Mouse (Mus musculus): Measurements from ENCODE around the gene Fbxl15. TPM values are rescaled to one million over a fixed set of nuclear protein-coding genes. Genes with fewer than 3 reads are reported as not detected.

Fbxl15 gene
- polyA plus RNA-seq, 1 experiment from 2014 or later, result 55.6 TPM

- no peaks in the 10 kb centered on the region for H3K36me3 ChIP-seq (ENCODE audit: control insufficient read depth, insufficient read depth, low read length)
- H3K4me2 ChIP-seq (ENCODE audit: low read length), result peak within 1 kb of the TSS; percentile 96
- peak within 1 kb of the TSS; percentile 74 for H3K9ac ChIP-seq (ENCODE audit: low read depth, low read length)
- peak within 1 kb of the TSS; percentile 53 for H3K4me3 ChIP-seq (ENCODE audit: low read length)
- H3K9me3 ChIP-seq (ENCODE audit: control insufficient read depth, low read length), result no peaks in the 10 kb centered on the region
- H3K27ac ChIP-seq (ENCODE audit: low read depth, low read length), result peak within 1 kb of the TSS; percentile 83
- peaks cover 17% of the 10 kb centered on the region for H3K4me1 ChIP-seq (ENCODE audit: control insufficient read depth, insufficient read depth, low read depth, low read length)
- peak; percentile 90 for ATAC-seq
- under 1% methylated on average over 31 of the region's 31 CpGs for WGBS
- H3K27me3 ChIP-seq (replicated peaks; ENCODE audit: control insufficient read depth, insufficient read depth, low read length), result no peaks in the 10 kb centered on the region
Observed at GRCm38 (mm10) chr19:46338331-46338936, 10.4 kb downstream of the Fbxl15 start, which contains the start of gene Cuedc2. Gene Cuedc2, minus strand, starts transcription at chr19:46338702.

DNA sequence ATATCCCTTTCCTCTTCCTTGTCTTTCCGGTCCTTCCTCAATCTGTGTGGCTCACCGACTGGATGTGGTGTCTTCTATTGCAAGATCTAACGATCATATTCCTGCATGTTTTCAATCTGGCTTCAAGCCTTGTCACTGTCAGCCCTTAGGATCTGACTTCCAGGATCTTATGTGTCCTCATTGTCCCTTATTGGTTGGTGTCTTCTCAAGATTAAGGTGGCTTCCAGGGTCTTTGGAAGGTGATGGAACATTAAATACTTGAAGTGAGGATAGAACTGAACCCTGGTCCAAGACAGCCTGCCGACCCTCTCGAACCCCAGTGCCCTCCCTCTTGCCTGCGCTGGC is 10.9 kb downstream of the Fbxl15 start:
- ATAC-seq, result no peak
- Histone ChIP-seq H3K36me3 (ENCODE audit: control insufficient read depth, insufficient read depth, low read length) (no peaks in the 10 kb centered on the region), H3K27ac (ENCODE audit: low read depth, low read length) (peak overlapping the region; percentile 72), H3K27me3 (replicated peaks; ENCODE audit: control insufficient read depth, insufficient read depth, low read length) (no peaks in the 10 kb centered on the region), H3K4me2 (ENCODE audit: low read length) (peak overlapping the region; percentile 48), H3K4me1 (ENCODE audit: control insufficient read depth, insufficient read depth, low read depth, low read length) (peaks cover 17% of the 10 kb centered on the region), H3K9ac (ENCODE audit: low read depth, low read length) (peak overlapping the region; percentile 48), H3K4me3 (ENCODE audit: low read length) (no peak overlapping the region; the same call in none of the 2 replicates), H3K9me3 (ENCODE audit: control insufficient read depth, low read length) (no peaks in the 10 kb centered on the region)
- 51% methylated on average over 6 of the region's 6 CpGs for WGBS

- Histone ChIP-seq H3K4me3 (ENCODE audit: low read length) (no peak overlapping the region), H3K27ac (ENCODE audit: low read depth, low read length) (peak overlapping the region; percentile 72), H3K27me3 (replicated peaks; ENCODE audit: control insufficient read depth, insufficient read depth, low read length) (no peaks in the 10 kb centered on the region), H3K9ac (ENCODE audit: low read depth, low read length) (no peak overlapping the region), H3K9me3 (ENCODE audit: control insufficient read depth, low read length) (no peaks in the 10 kb centered on the region), H3K4me2 (ENCODE audit: low read length) (peak overlapping the region; percentile 48), H3K36me3 (ENCODE audit: control insufficient read depth, insufficient read depth, low read length) (no peaks in the 10 kb centered on the region), H3K4me1 (ENCODE audit: control insufficient read depth, insufficient read depth, low read depth, low read length) (peaks cover 17% of the 10 kb centered on the region)
- 57% methylated on average over 7 of the region's 7 CpGs for WGBS
- ATAC-seq, result peak; percentile 66
Observed at GRCm38 (mm10) chr19:46339287-46339971, 11.4 kb downstream of the Fbxl15 start.

GRCm38 (mm10) chr19:46344710-46345419 is 16.9 kb downstream of the Fbxl15 start:
- Histone ChIP-seq H3K9me3 (ENCODE audit: control insufficient read depth, low read length) (no peaks in the 10 kb centered on the region), H3K27ac (ENCODE audit: low read depth, low read length) (no peak overlapping the region), H3K4me3 (ENCODE audit: low read length) (no peak overlapping the region), H3K9ac (ENCODE audit: low read depth, low read length) (no peak overlapping the region), H3K4me1 (ENCODE audit: control insufficient read depth, insufficient read depth, low read depth, low read length) (peaks cover 5% of the 10 kb centered on the region), H3K4me2 (ENCODE audit: low read length) (no peak overlapping the region), H3K27me3 (replicated peaks; ENCODE audit: control insufficient read depth, insufficient read depth, low read length) (0 out of 2 replicates have a peak, but pooled peaks cover 2% of the 10 kb centered on the region), H3K36me3 (ENCODE audit: control insufficient read depth, insufficient read depth, low read length) (no peaks in the 10 kb centered on the region)
- no peak for ATAC-seq
- WGBS, result 26% methylated on average over 7 of the region's 7 CpGs

DNA sequence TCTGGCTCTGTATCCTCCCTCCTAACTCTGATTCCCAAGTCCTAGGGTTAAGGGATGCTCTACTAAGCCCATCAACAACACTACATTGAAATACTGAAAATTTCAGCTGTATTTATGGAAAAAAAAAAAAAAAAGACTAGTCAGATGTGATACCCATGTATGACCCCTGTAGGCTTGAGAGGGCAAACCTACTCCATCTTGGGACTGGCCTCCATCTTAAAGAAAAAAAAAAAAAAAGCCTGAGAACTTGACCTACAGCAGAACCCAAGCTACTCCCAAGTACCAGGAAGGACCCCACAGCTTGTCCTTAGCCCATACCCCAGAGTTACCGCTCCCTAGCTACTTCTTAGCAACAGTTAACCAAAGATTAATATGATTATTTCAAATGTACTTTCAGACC is 19.2 kb downstream of the Fbxl15 start:
- Histone ChIP-seq H3K9ac (ENCODE audit: low read depth, low read length) (no peak overlapping the region), H3K4me1 (ENCODE audit: control insufficient read depth, insufficient read depth, low read depth, low read length) (peaks cover 10% of the 10 kb centered on the region), H3K27me3 (replicated peaks; ENCODE audit: control insufficient read depth, insufficient read depth, low read length) (0 out of 2 replicates have a peak, but pooled peaks cover 2% of the 10 kb centered on the region), H3K9me3 (ENCODE audit: control insufficient read depth, low read length) (no peaks in the 10 kb centered on the region), H3K4me3 (ENCODE audit: low read length) (no peak overlapping the region), H3K27ac (ENCODE audit: low read depth, low read length) (no peak overlapping the region), H3K4me2 (ENCODE audit: low read length) (no peak overlapping the region), H3K36me3 (ENCODE audit: control insufficient read depth, insufficient read depth, low read length) (no peaks in the 10 kb centered on the region)
- no peak for ATAC-seq
- 100% methylated on average over 1 of the region's 1 CpGs for WGBS

GRCm38 (mm10) chr19:46347936-46348668 is 20.1 kb downstream of the Fbxl15 start:
- Histone ChIP-seq H3K9me3 (ENCODE audit: control insufficient read depth, low read length) (no peaks in the 10 kb centered on the region), H3K9ac (ENCODE audit: low read depth, low read length) (peak overlapping the region; percentile 93), H3K4me2 (ENCODE audit: low read length) (peak overlapping the region; percentile 61), H3K36me3 (ENCODE audit: control insufficient read depth, insufficient read depth, low read length) (no peaks in the 10 kb centered on the region), H3K27ac (ENCODE audit: low read depth, low read length) (peak overlapping the region; percentile 94), H3K27me3 (replicated peaks; ENCODE audit: control insufficient read depth, insufficient read depth, low read length) (0 out of 2 replicates have a peak, but pooled peaks cover 2% of the 10 kb centered on the region), H3K4me3 (ENCODE audit: low read length) (peak overlapping the region; percentile 74), H3K4me1 (ENCODE audit: control insufficient read depth, insufficient read depth, low read depth, low read length) (peaks cover 10% of the 10 kb centered on the region)
- no peak for ATAC-seq
- 28% methylated on average over 14 of the region's 14 CpGs for WGBS

GRCm38 (mm10) chr19:46348761-46349458 is 20.9 kb downstream of the Fbxl15 start:
- peak; percentile 96 for ATAC-seq
- Histone ChIP-seq H3K27ac (ENCODE audit: low read depth, low read length) (peak overlapping the region; percentile 94), H3K4me3 (ENCODE audit: low read length) (peak overlapping the region; percentile 74), H3K36me3 (ENCODE audit: control insufficient read depth, insufficient read depth, low read length) (no peaks in the 10 kb centered on the region), H3K4me2 (ENCODE audit: low read length) (peak overlapping the region; percentile 61), H3K9me3 (ENCODE audit: control insufficient read depth, low read length) (no peaks in the 10 kb centered on the region), H3K9ac (ENCODE audit: low read depth, low read length) (peak overlapping the region; percentile 93), H3K4me1 (ENCODE audit: control insufficient read depth, insufficient read depth, low read depth, low read length) (peaks cover 10% of the 10 kb centered on the region), H3K27me3 (replicated peaks; ENCODE audit: control insufficient read depth, insufficient read depth, low read length) (0 out of 2 replicates have a peak, but pooled peaks cover 2% of the 10 kb centered on the region)
- WGBS, result under 1% methylated on average over 74 of the region's 78 CpGs

DNA sequence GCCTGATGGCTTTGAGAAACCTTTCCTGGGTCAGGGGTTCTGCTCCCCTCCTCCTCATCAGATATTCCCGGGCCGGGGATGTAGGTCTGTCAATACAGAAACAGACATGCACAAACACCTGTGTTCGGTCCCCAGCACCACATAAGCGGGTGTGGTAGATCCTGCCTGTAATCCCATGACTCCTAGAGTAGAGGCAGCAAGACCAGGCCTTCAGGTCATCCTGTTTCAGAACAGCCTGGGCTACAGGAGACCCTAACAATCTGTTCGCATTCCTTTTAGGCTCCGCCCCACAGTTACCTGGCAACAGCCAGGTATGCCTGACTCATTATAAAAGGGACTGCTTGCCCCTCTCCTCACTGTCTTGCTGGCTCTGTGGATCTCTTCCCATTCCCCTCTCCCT is 21.6 kb downstream of the Fbxl15 start:
- H3K4me2 ChIP-seq (ENCODE audit: low read length), result peak overlapping the region; percentile 61
- no peaks in the 10 kb centered on the region for H3K9me3 ChIP-seq (ENCODE audit: control insufficient read depth, low read length)
- H3K4me1 ChIP-seq (ENCODE audit: control insufficient read depth, insufficient read depth, low read depth, low read length), result peaks cover 10% of the 10 kb centered on the region
- H3K4me3 ChIP-seq (ENCODE audit: low read length), result peak overlapping the region; percentile 74
- H3K36me3 ChIP-seq (ENCODE audit: control insufficient read depth, insufficient read depth, low read length), result no peaks in the 10 kb centered on the region
- 0 out of 2 replicates have a peak, but pooled peaks have one; percentile 9 for ATAC-seq
- 0 out of 2 replicates have a peak, but pooled peaks cover 2% of the 10 kb centered on the region for H3K27me3 ChIP-seq (replicated peaks; ENCODE audit: control insufficient read depth, insufficient read depth, low read length)
- 29% methylated on average over 6 of the region's 6 CpGs for WGBS
- H3K27ac ChIP-seq (ENCODE audit: low read depth, low read length), result peak overlapping the region; percentile 94; the same call in 1 of the 2 replicates
- H3K9ac ChIP-seq (ENCODE audit: low read depth, low read length), result peak overlapping the region; percentile 93

Data from hindbrain, embryonic 16.5 days (tissue).